Mouse (Mus musculus): ENCODE measurements around the gene Ugt1a5.

Gene Ugt1a5

DNA sequence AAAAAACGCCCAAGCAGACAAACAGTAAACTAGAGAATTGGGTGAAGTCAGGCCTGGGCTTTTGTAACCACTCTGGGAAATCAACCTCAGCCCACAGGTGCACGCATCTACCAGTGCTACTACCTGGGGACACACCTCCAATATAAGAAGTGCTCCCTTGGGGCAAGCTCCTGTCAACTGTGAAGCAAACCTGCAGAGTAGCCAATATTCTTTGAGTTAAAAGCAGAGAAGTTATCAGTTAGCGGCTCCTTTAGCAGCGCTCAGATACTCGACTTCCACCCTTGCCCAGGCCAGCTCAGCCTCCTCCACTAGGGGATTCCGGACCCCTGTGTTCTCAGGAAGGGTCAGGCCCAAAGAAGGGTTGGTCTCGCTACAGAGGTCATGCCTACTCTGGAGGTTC lies 95.9 kb downstream of the Ugt1a5 start:
- peak; percentile 31 for DNase-seq (ENCODE audit: low read depth)

DNA sequence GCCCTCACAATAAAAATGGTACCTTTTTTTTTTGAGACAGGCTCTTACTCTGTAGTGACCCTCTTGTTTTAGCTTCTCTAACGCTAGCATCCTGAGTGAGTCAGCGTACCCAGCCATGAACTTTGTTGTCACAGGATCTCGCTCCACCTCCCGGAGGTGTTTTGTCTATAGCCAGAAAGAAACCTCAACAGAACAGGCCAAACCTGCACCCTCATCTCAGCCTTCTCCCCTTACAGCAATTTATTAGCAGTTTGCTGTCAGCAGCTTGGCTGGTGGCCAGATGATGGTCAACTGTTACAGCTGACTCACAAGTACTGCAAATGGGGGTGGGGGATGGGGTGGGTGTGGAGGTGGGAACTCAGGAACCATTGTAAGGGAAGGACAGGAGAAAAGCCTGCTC lies 96.4 kb downstream of the Ugt1a5 start:
- peak; percentile 38 for DNase-seq (ENCODE audit: low read depth)

DNA sequence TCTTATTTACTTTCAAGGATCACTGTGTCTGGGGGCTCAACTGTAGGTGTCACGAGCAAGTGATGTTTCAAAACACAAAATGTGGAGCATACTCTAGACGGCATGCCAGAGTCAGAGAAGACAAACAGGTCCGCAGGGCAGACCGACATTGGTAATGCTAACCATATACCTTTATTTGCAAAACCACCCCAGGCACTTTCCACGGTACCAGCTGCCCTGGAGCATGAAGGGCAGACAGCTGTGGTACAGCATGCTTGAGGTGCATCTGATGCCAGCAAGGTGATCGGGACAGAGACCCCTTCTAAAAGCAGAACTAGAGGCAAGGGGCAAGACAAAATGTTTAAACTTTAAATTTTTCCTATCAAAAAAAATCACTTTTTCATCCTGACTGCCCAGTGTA lies 97.1 kb downstream of the Ugt1a5 start:
- no peak for DNase-seq (ENCODE audit: low read depth)

DNA sequence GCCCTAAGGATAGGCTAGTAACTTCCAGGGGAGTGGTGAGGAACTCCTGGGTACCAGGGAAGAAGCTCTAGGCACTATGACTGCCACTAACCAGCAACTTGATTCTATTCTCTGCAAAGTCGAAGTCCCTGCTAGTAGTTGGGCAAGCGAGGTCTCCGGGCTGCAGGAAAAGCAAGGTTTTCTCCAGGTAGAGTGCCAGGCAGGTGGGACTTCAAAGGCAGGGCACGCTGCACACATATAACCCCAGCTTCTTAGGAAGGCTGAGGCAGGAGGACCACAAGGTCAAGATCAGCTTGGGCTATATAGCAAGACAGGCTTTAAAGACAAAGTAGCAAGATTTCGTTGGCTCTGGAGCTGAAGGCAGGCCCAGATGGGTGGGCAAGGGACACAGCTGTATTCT lies 98.0 kb downstream of the Ugt1a5 start:
- DNase-seq (ENCODE audit: low read depth) = no peak

DNA sequence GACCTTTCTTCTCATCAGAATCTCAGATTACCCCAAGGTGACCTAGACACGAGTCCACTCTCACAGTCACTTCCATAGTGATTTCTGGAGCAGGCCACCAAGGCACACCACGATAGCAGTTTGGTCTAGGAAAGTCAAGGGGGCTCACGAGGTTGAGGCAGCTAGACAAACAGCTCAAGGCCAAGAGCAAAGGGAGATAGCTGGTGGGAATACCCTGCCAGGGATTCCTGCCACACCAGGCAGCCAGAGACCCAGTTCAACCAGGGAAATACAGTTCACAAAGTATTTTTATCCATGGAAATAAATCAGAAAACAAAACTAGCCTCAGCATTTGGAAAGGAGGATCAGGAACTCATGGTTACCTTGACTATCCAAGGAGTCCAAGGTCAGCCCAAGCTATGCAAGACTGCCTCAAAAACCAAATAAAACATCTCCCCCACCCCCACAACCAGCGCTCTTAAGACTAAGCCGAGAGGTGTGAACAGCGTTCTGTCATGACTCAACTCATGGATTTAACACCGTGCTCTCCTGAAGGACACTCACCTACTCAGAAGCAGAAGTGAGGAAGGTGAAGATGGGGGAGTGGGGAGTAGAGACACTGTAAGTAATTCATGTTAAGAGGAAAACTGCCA lies 98.5 kb downstream of the Ugt1a5 start:
- DNase-seq (ENCODE audit: low read depth) = peak; percentile 29

DNA sequence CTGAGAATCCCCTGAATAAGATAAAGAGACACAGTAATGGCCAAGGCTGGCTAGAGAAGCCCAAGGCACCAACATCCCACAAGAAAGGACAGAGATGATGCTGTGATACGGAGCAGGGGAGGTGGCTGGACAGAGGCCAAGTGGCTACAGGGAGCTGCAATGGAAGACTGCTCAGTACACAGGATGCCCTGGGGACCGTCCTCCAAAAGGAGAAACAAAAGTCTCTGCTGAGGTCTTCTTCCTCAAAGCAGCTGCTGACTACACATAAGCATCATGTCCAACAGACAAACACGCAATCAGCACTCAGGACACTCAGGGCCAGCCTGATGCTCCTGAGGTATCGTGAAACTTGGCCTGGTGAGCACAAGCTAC lies 99.0 kb downstream of the Ugt1a5 start:
- no peak for DNase-seq (ENCODE audit: low read depth)

DNA sequence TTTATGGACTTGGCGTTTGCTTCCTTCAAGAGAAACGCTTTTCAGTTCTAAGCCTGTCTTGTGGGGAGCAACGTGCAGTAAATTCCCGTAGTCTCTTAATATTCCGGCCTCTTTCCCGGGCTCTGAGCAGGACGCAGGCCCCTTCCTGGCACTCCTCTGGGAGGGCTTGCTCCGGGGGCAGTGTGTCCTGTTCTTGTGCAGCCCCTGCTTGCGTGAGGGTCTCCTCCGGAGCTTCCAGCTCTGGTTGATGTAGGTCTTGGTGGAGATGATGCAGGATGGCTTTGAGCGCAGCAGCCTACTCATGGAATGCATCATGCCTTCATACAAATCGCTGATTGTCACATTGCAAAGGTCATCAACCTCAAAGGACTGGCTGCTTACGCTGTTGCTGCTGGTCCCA lies 100.3 kb downstream of the Ugt1a5 start:
- DNase-seq (ENCODE audit: low read depth) = no peak

DNA sequence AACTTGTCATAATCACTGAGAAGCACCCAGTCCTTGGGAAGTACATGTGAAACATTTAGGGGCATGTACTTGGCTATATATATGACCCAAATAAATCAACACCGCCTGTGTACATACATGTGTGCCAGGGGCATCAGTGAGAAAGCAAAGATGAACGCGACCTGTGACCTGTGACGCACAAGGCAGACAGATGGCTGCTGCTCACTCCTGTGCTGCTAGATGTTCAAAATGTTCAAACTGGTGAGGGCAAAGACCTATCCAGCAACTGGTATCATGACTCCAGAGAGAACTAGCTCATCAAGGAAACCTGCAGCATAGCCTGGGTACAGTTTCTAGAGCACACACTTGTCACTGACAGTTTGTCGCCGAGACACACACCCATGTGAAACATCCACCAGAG lies 101.7 kb downstream of the Ugt1a5 start:
- no peak for DNase-seq (ENCODE audit: low read depth)

DNA sequence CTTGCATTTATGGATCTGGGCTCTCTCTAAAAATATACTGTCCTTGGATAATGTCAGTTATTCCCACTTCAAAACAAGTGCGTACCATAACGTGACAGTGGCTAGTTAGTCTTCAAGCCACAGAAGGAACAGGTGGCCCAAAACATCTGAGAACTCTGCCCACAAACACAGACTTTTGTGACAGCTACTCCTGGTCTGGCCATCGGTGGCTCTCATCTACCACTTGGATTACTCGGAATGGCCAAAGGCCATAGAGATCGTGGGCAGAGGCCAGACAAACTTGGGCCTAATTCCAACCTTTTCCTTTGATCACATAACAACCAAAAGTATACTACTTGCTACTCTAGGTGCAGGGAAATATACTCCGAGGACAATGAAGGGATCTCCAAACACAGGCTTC lies 102.3 kb downstream of the Ugt1a5 start:
- no peak for DNase-seq (ENCODE audit: low read depth)
